Mouse (Mus musculus) urinary bladder, postnatal 0 days (tissue): Measurements from ENCODE around the gene Psg22. TPM values are rescaled to one million over a fixed set of nuclear protein-coding genes. Genes with fewer than 3 reads are reported as not detected.

Experiments used
- polyA plus RNA-seq: library from polyadenylated mRNA; unstranded; fragments of >200 nt; fragmentation: Nextera tagmentation; extraction: Ambion mirVana; gene quantifications from 2 replicates; pipeline ENCODE4 v1.2.1, GENCODE M21; 2015

Psg22 gene
- polyA plus RNA-seq = not detected in 2 replicates

DNA sequence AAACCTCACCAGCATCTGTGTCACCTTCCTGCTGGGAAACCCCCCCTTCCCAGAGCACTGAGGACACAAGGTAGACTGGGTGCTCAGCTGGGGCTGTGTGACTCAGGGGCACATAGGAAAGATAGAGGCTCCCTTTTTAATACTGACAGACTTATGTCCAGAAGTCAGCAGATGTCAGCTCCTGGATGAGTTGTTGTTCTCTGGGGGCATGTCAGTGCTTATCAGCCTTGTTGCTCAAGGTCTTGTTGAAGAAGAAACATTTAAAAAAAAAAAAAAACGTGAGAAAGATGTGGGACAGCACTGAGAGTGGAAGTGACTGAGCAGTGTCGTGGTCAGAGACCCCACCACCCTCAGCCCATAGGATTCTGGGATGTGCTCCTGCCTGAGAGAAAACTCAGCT lies at the start of gene Psg22:
Psg22 (plus strand) TSS at position 301 of the 400 bp plus-strand sequence.

DNA sequence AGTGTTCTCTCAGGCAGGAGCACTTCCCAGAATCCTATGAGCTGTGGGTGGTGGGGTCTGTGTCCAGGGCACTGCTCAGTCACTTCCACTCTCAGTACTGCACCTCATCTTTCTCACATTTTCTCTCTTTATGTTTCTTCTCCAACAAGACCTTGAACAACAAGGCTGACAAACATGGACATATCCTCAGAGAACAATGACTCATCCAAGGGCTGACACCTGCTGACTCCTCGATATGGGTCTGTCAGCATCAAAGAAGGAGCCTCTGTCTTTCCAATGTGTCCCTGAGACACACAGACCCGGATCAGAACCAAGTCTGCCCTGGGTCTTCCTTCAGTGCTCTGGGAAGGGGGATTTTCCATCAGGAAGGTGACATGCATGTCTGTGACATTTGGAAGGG lies 31.8 kb upstream of the Psg22 start, which contains the start of gene Psg20:
Psg20 (minus strand) TSS at position 101 of the 400 bp plus-strand sequence.

Other genes with a start within 250 kb of the Psg22 start
- not detected in 2 replicates for gene Psg26, start 233.9 kb upstream of the Psg22 start, polyA plus RNA-seq
- not detected in 2 replicates for gene Psg25, start 185.8 kb upstream of the Psg22 start, polyA plus RNA-seq
- gene Psg27, start 150.8 kb upstream of the Psg22 start, polyA plus RNA-seq = not detected in 2 replicates
- gene Psg23, start 101.6 kb upstream of the Psg22 start, polyA plus RNA-seq = not detected in 2 replicates
- gene Psg21, start 61.4 kb upstream of the Psg22 start, polyA plus RNA-seq = not detected in 2 replicates
- gene Psg20, start 31.9 kb upstream of the Psg22 start, polyA plus RNA-seq = not detected in 2 replicates
- gene Psg19, start 80.4 kb downstream of the Psg22 start, polyA plus RNA-seq = not detected in 2 replicates
- 0.06 and 0.10 TPM in 2 replicates for gene Psg17, start 103.5 kb downstream of the Psg22 start, polyA plus RNA-seq
- gene Mill2, start 121.9 kb downstream of the Psg22 start, polyA plus RNA-seq = 2.6 and 3.1 TPM in 2 replicates
- 2.7 and 5.1 TPM in 2 replicates for gene Pglyrp1, start 153.2 kb downstream of the Psg22 start, polyA plus RNA-seq
- 11.8 and 12.3 TPM in 2 replicates for gene Ccdc61, start 192.3 kb downstream of the Psg22 start, polyA plus RNA-seq
- 0.19 and 0.20 TPM in 2 replicates for gene Nova2, start 207.8 kb downstream of the Psg22 start, polyA plus RNA-seq